Mouse (Mus musculus): ENCODE measurements around the gene Orai3.

DNA sequence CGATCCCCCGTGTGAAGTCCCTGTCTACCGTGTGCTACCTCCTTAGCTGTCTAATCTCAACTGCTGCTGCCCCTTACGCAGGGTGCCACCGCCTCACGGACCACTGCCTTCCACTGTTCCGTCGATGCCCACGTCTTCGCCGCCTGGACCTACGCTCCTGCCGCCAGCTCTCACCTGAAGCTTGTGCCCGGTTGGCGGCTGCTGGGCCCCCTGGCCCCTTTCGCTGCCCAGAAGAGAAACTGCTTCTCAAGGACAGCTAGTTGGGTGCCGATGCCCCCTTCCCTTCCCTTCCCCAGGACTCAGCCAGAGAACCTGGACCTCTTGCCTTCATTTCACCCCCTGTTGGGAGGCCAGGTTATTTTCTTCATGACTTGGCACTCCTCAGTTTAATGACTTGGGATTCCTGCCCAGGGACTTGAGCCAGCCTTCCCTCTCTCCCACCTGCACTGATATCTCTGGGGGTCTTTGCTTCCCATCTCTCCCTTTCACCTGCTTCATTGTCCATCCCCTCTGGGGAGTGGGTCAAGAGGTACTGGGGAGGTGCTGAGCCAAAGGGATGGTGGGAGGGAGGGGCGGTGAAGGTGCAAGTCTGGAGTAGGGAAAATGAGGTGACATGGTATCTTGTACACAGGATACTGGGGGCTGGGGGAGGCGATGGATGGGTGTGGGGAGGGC is 1.8 kb upstream of the Orai3 start:
- TF ChIP-seq EP300 (IDR thresholded peaks at IDR 0.05; ENCODE audit: low read depth) = no peak
- TF ChIP-seq CTCF (IDR thresholded peaks at IDR 0.05; ENCODE audit: low read depth) = no peak
